Mouse (Mus musculus) ES-E14 (cell line): ENCODE results near the gene Cyb5d1. TPM values are rescaled to one million over a fixed set of nuclear protein-coding genes. Genes with fewer than 3 reads are reported as not detected.

Experiments used
- DNase-seq: peaks from one replicate; pipeline ENCODE4 v3.0.0-alpha.2; 2013; ENCODE audit warnings: low read depth, low spot score
- H3K27ac ChIP-seq: 2 replicates; pipeline ENCODE4 v1.5.1; 2012; ENCODE audit warnings: low read depth, mild to moderate bottlenecking, low read length, moderate library complexity, mixed read lengths; ENCODE audit not compliant: poor library complexity, insufficient read depth, severe bottlenecking
- H3K36me3 ChIP-seq: 2 replicates; pipeline ENCODE4 v1.6.1; 2012; ENCODE audit warnings: mild to moderate bottlenecking, low read length, moderate library complexity, mixed read lengths; ENCODE audit not compliant: control insufficient read depth, poor library complexity, insufficient read depth, severe bottlenecking
- H3K4me1 ChIP-seq, 2 experiments: fragments of 150-350 bp in 1 of 2; sonication (generic) in 1 of 2; 2 replicates each; pipeline ENCODE4 v1.6.1; 2012; ENCODE audit warnings: low read length in 2 of 2, mild to moderate bottlenecking in 1 of 2, mixed read lengths in 1 of 2; ENCODE audit not compliant: control insufficient read depth in 2 of 2, insufficient read depth in 2 of 2, poor library complexity in 1 of 2
- H3K4me3 ChIP-seq, 2 experiments: fragments of 150-350 bp in 1 of 2; sonication (generic) in 1 of 2; 2 replicates each; pipeline ENCODE4 v1.5.1; 2012; ENCODE audit warnings: low read length in 2 of 2, low read depth in 1 of 2, mild to moderate bottlenecking in 1 of 2, mixed read lengths in 1 of 2; ENCODE audit not compliant: insufficient read depth in 1 of 2, poor library complexity in 1 of 2, severe bottlenecking in 1 of 2
- H3K9ac ChIP-seq: 2 replicates; pipeline ENCODE4 v1.6.1; 2012; ENCODE audit warnings: low read depth, mild to moderate bottlenecking, low read length, mixed read lengths; ENCODE audit not compliant: poor library complexity, insufficient read depth, severe bottlenecking
- H3K9me3 ChIP-seq: fragments of 150-350 bp; sonication (generic); 2 replicates; pipeline ENCODE4 v1.6.1; 2012; ENCODE audit warnings: low read depth, mild to moderate bottlenecking, low read length; ENCODE audit not compliant: control insufficient read depth, insufficient read depth
- CHD2 ChIP-seq: IDR thresholded peaks from 2 replicates; pipeline ENCODE4 v1.6.1; 2014; ENCODE audit warnings: mild to moderate bottlenecking, low read depth, low read length, inconsistent platforms
- HCFC1 ChIP-seq: IDR thresholded peaks from 2 replicates; pipeline ENCODE4 v1.6.1; 2012; ENCODE audit warnings: low read length, inconsistent platforms, borderline replicate concordance; ENCODE audit not compliant: insufficient read depth
- MAFK ChIP-seq: IDR thresholded peaks from 2 replicates; pipeline ENCODE4 v1.6.1; 2014; ENCODE audit warnings: mild to moderate bottlenecking, low read depth, low read length, inconsistent platforms; ENCODE audit not compliant: insufficient read depth
- ZC3H11A ChIP-seq: IDR thresholded peaks from 2 replicates; pipeline ENCODE4 v1.6.1; 2012; ENCODE audit warnings: low read depth, mild to moderate bottlenecking, inconsistent platforms, low read length, borderline replicate concordance
- ZNF384 ChIP-seq: IDR thresholded peaks from 2 replicates; pipeline ENCODE4 v1.6.1; 2012; ENCODE audit warnings: low read depth, low read length, inconsistent platforms
- in situ Hi-C, 2 experiments: fragments of 600-800 bp; cut with MboI; formaldehyde crosslinking; loops; one replicate each; pipeline ENCODE4 v1.15.1; 2025; ENCODE audit warnings: low sequenced_read_pairs in 2 of 2, inconsistent platforms in 1 of 2; ENCODE audit not compliant: unreplicated experiment in 2 of 2
- total RNA-seq: library from RNA; depleted of rRNA; stranded (reverse); fragments of 300-350 nt; gene quantifications from 2 replicates; pipeline ENCODE4 v1.2.3, GENCODE M21; 2012

Gene Cyb5d1
- total RNA-seq, 1 experiment = 29.0 TPM

GRCm38 (mm10) chr11:69417449-69418384, 22.3 kb upstream of the Cyb5d1 start:
- no peaks in the 10 kb centered on the region for H3K36me3 ChIP-seq
- peaks cover 6 to 35% of the 10 kb centered on the region in 2 experiments for H3K4me1 ChIP-seq
- DNase-seq = peak; percentile 94
- peak overlapping the region; percentile 85 for H3K9ac ChIP-seq
- no peaks in the 10 kb centered on the region for H3K9me3 ChIP-seq
- H3K4me3 ChIP-seq = peak overlapping the region; percentile 71 to 79
- in situ Hi-C loops = no loop called here
- peak; percentile 65 for TF ChIP-seq HCFC1
- TF ChIP-seq CHD2 = peak; percentile 82
- no peak for TF ChIP-seq ZC3H11A
- 0 out of 2 replicates have a peak, but pooled peaks have one; percentile 25 for TF ChIP-seq MAFK
- peak overlapping the region; percentile 85 for H3K27ac ChIP-seq

- in situ Hi-C loops = no loop called here
- H3K36me3 ChIP-seq = no peaks in the 10 kb centered on the region
- H3K4me3 ChIP-seq = peak overlapping the region; percentile 56 to 71
- H3K4me1 ChIP-seq = peaks cover 10 to 36% of the 10 kb centered on the region in 2 experiments
- TF ChIP-seq ZNF384 (no peak), ZC3H11A (no peak), CHD2 (no peak), MAFK (no peak), HCFC1 (no peak)
- H3K9me3 ChIP-seq = no peaks in the 10 kb centered on the region
- peak overlapping the region; percentile 54 for H3K27ac ChIP-seq
- H3K9ac ChIP-seq = peak overlapping the region; percentile 8; the same call in 1 of the 2 replicates
- no peak for DNase-seq
Measured at GRCm38 (mm10) chr11:69416921-69417448, 21.6 kb upstream of the Cyb5d1 start.

GRCm38 (mm10) chr11:69416509-69416908, 21.1 kb upstream of the Cyb5d1 start:
- Histone ChIP-seq H3K4me1 (peaks cover 10 to 39% of the 10 kb centered on the region in 2 experiments), H3K4me3 (peak overlapping the region; percentile 11 to 56), H3K36me3 (no peaks in the 10 kb centered on the region), H3K9ac (no peak overlapping the region), H3K27ac (no peak overlapping the region; the same call in 1 of the 2 replicates), H3K9me3 (no peaks in the 10 kb centered on the region)
- no peak for TF ChIP-seq MAFK
- no peak for TF ChIP-seq ZC3H11A
- TF ChIP-seq HCFC1 = no peak
- no peak for TF ChIP-seq ZNF384
- TF ChIP-seq CHD2 = no peak
- no peak for DNase-seq
- in situ Hi-C loops = no loop called here

DNA sequence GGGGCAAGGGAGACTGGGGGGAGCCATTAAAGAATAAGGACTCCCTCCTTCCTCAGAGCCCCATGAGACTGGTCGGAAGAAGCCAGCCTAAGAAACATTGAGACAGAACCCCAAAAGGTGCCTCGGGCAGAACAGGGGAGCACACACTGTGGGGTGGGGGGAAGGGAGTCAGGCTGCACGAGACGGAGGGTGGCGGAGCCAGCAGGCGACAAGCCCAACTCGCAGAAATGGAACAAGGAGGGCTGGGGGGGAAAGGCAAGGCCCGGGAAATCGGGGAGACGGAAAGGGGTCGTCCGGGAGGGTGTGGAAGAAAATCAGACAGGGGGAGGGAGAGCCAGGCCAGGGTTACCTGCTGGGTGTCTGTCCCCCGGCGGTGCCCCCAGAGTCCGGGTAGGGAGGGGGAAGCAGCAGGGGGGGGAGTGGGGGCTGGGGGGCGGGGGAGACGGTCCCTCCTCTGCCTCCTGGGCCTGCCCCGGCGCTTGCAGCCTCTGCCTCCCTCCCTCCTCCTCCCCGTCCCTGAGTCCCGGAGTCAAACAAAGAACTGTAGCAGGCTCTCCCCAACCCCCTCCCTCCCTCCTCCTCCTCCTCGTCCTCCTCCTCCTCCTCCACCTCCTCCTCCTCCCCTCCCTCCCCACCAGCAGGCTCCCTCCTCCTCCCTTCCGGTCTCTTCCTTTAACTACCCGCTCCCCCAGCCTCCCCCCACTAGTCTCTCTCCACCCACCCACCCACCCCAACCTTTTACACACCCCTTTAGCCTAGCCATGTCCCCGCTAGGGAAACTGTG, 20.4 kb upstream of the Cyb5d1 start:
- peak overlapping the region; percentile 56 for H3K9ac ChIP-seq
- H3K27ac ChIP-seq = peak overlapping the region; percentile 61
- peak overlapping the region; percentile 61 to 74 for H3K4me3 ChIP-seq
- DNase-seq = no peak
- H3K9me3 ChIP-seq = no peaks in the 10 kb centered on the region
- H3K36me3 ChIP-seq = no peaks in the 10 kb centered on the region
- in situ Hi-C loops = no loop called here
- TF ChIP-seq CHD2 (no peak), ZC3H11A (no peak), ZNF384 (no peak), HCFC1 (no peak)
- peaks cover 10 to 32% of the 10 kb centered on the region in 2 experiments for H3K4me1 ChIP-seq
